Mouse (Mus musculus) forebrain, embryonic 16.5 days (tissue): ENCODE results near the gene Gtf3c4. TPM values are rescaled to one million over a fixed set of nuclear protein-coding genes. Genes with fewer than 3 reads are reported as not detected.

ENCODE experiments used
- ATAC-seq: fragments of 200-750 bp; cut with Nextera tagmentation; 2 replicates; pipeline ENCODE4 v1.8.0; 2017; ENCODE audit warnings: mild to moderate bottlenecking, moderate library complexity
- H3K27ac ChIP-seq: fragments of 300-500 bp; sonication (generic); 2 replicates; pipeline ENCODE4 v1.5.1; 2014; ENCODE audit warnings: low read length, control low read depth
- H3K27me3 ChIP-seq: fragments of 300-500 bp; sonication (generic); replicated peaks from 2 replicates; pipeline ENCODE4 v1.6.1; 2014; ENCODE audit warnings: low read length; ENCODE audit not compliant: control insufficient read depth, insufficient read depth
- H3K36me3 ChIP-seq: fragments of 300-500 bp; sonication (generic); 2 replicates; pipeline ENCODE4 v1.6.1; 2014; ENCODE audit not compliant: control insufficient read depth, insufficient read depth
- H3K4me1 ChIP-seq: fragments of 300-500 bp; sonication (generic); replicated peaks from 2 replicates; pipeline ENCODE4 v1.6.1; 2014; ENCODE audit warnings: low read length; ENCODE audit not compliant: control insufficient read depth, insufficient read depth
- H3K4me2 ChIP-seq: fragments of 300-500 bp; sonication (generic); 2 replicates; pipeline ENCODE4 v1.6.1; 2014; ENCODE audit warnings: mild to moderate bottlenecking, low read length, control low read depth
- H3K4me3 ChIP-seq: fragments of 300-500 bp; sonication (generic); replicated peaks from 2 replicates; pipeline ENCODE4 v1.5.1; 2014; ENCODE audit warnings: mild to moderate bottlenecking, low read length, control low read depth
- H3K9ac ChIP-seq: fragments of 300-500 bp; sonication (generic); replicated peaks from 2 replicates; pipeline ENCODE4 v1.6.1; 2014; ENCODE audit warnings: low read depth, low read length, control low read depth
- H3K9me3 ChIP-seq: fragments of 300-500 bp; sonication (generic); 2 replicates; pipeline ENCODE4 v1.6.1; 2016; ENCODE audit warnings: low read length; ENCODE audit not compliant: control insufficient read depth
- WGBS: fragments of 180-500 bp; shearing (Covaris S2); extraction: QIAGEN DNeasy Blood & Tissue Kit; methylation state at CpG from one replicate; pipeline ENCODE4 v1.1.7; 2014; 5-methylcytosine and 5-hydroxymethylcytosine counted together
- polyA plus RNA-seq: library from polyadenylated mRNA; unstranded; fragments of >200 nt; fragmentation: Nextera tagmentation; extraction: Ambion mirVana; gene quantifications from 2 replicates; pipeline ENCODE4 v1.2.1, GENCODE M21; 2015

Gene Gtf3c4
- polyA plus RNA-seq: 21.2 and 24.7 TPM in 2 replicates

GRCm38 (mm10) chr2:28840222-28840951 lies at the start of gene Gtf3c4, which contains the start of gene Ddx31:
Gene Gtf3c4 (minus strand): TSS chr2:28840360.
Gene Ddx31 (plus strand): TSS chr2:28840406.
- peak within 1 kb of the TSS; percentile 98 for H3K4me3 ChIP-seq
- peak within 1 kb of the TSS; percentile 92 for H3K9ac ChIP-seq
- ATAC-seq: peak; percentile 98
- H3K36me3 ChIP-seq: 0 out of 2 replicates have a peak, but pooled peaks cover 4% of the 10 kb centered on the region
- H3K4me2 ChIP-seq: peak within 1 kb of the TSS; percentile 99
- H3K4me1 ChIP-seq: peaks cover 35% of the 10 kb centered on the region
- under 1% methylated on average over 60 of the region's 63 CpGs for WGBS
- H3K27me3 ChIP-seq: no peaks in the 10 kb centered on the region
- peak within 1 kb of the TSS; percentile 72 for H3K27ac ChIP-seq
- no peaks in the 10 kb centered on the region for H3K9me3 ChIP-seq

GRCm38 (mm10) chr2:28884914-28885313 lies 44.8 kb upstream of the Gtf3c4 start:
- no peaks in the 10 kb centered on the region for H3K9me3 ChIP-seq

GRCm38 (mm10) chr2:28882826-28883485 lies 42.8 kb upstream of the Gtf3c4 start:
- H3K4me1 ChIP-seq: peaks cover 5% of the 10 kb centered on the region
- no peak overlapping the region for H3K4me2 ChIP-seq
- H3K27me3 ChIP-seq: no peaks in the 10 kb centered on the region
- no peak overlapping the region for H3K4me3 ChIP-seq
- WGBS: 50% methylated on average over 6 of the region's 6 CpGs
- ATAC-seq: no peak
- H3K9me3 ChIP-seq: no peaks in the 10 kb centered on the region
- no peak overlapping the region for H3K9ac ChIP-seq
- no peak overlapping the region for H3K27ac ChIP-seq
- H3K36me3 ChIP-seq: peaks cover 11% of the 10 kb centered on the region; the same call in 1 of the 2 replicates

More at GRCm38 (mm10) chr2:28884914-28885313, 44.8 kb upstream of the Gtf3c4 start:
- Histone ChIP-seq H3K27ac (no peak overlapping the region), H3K27me3 (no peaks in the 10 kb centered on the region), H3K4me3 (no peak overlapping the region), H3K4me2 (no peak overlapping the region), H3K36me3 (peaks cover 8% of the 10 kb centered on the region; the same call in 1 of the 2 replicates), H3K4me1 (peaks cover 5% of the 10 kb centered on the region), H3K9ac (no peak overlapping the region)
- WGBS: 26% methylated on average over 4 of the region's 4 CpGs
- ATAC-seq: no peak

DNA sequence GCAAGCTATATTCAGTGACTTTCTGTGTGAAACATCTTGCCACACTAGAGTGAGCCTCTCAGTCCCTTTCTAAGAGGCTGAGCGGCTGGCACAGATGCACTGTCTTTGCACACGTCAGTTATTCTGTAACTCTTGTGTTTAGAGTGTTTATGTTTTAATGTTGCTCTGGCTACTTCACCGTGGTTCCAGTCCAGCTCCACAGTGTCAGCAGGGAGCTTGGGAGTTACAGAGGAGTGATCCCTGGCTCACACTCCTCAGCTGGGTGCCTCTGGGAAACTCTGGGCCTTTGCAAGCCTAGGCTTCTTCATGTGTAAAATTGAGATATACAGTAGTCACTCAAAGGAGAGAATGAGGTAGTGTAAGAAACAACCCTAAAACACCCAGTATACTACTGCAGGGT lies 41.9 kb upstream of the Gtf3c4 start:
- ATAC-seq: no peak
- peaks cover 5% of the 10 kb centered on the region for H3K4me1 ChIP-seq
- H3K27me3 ChIP-seq: no peaks in the 10 kb centered on the region
- no peak overlapping the region for H3K27ac ChIP-seq
- H3K36me3 ChIP-seq: peaks cover 10% of the 10 kb centered on the region; the same call in 1 of the 2 replicates
- 87% methylated on average over 3 of the region's 3 CpGs for WGBS
- no peak overlapping the region for H3K9ac ChIP-seq
- no peaks in the 10 kb centered on the region for H3K9me3 ChIP-seq
- no peak overlapping the region for H3K4me2 ChIP-seq
- H3K4me3 ChIP-seq: no peak overlapping the region

DNA sequence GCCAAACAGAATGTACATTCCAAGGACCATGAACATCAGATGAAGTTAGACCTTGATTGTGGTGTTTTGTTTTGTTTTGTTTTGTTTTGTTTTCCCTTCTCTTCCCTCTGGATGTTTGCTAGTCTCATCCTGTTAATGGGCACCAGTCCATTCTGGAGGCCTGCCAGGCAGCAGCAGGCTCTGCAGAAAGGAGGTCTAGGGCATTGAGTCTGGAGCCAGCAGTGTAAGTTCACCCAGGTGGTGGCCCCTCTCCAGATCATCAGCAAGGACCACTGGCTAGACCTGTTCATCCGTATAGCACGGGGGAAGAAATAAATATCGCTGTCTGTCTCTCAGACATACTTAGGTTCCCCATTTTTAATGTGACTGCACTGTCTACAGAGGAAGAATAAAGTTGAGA lies 41.1 kb upstream of the Gtf3c4 start:
- no peak overlapping the region for H3K9ac ChIP-seq
- H3K4me2 ChIP-seq: no peak overlapping the region
- no peak overlapping the region for H3K27ac ChIP-seq
- WGBS: 83% methylated on average over 3 of the region's 3 CpGs
- H3K36me3 ChIP-seq: peaks cover 8% of the 10 kb centered on the region
- H3K4me3 ChIP-seq: no peak overlapping the region
- no peaks in the 10 kb centered on the region for H3K9me3 ChIP-seq
- H3K27me3 ChIP-seq: no peaks in the 10 kb centered on the region
- ATAC-seq: no peak
- H3K4me1 ChIP-seq: peaks cover 5% of the 10 kb centered on the region

DNA sequence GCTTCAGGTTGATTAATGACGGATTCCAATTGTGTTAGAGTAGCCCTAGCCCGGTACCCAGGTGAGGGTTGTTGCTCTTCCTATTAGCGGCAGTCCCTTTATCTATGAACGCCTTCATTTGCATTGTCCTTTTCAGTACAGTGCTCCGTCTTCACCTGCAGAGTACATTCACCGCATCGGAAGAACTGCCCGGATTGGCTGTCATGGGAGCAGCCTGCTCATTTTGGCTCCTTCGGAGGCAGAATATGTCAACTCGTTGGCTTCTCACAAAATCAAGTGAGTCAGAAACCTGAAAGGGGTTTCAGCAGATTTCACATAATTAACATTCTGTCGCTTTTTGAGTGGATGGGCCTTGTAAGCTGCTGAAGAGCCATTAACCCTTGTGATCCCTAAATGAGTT lies 35.4 kb upstream of the Gtf3c4 start:
- H3K36me3 ChIP-seq: peaks cover 8% of the 10 kb centered on the region
- no peak overlapping the region for H3K9ac ChIP-seq
- no peaks in the 10 kb centered on the region for H3K27me3 ChIP-seq
- peak overlapping the region; percentile 34; the same call in 1 of the 2 replicates for H3K27ac ChIP-seq
- H3K9me3 ChIP-seq: no peaks in the 10 kb centered on the region
- 68% methylated on average over 11 of the region's 11 CpGs for WGBS
- H3K4me3 ChIP-seq: no peak overlapping the region
- no peak overlapping the region for H3K4me2 ChIP-seq
- 0 out of 2 replicates have a peak, but pooled peaks cover 2% of the 10 kb centered on the region for H3K4me1 ChIP-seq
- ATAC-seq: no peak

GRCm38 (mm10) chr2:28867495-28867894 lies 27.3 kb upstream of the Gtf3c4 start:
- WGBS: 51% methylated on average over 7 of the region's 7 CpGs
- Histone ChIP-seq H3K4me2 (no peak overlapping the region), H3K9me3 (no peaks in the 10 kb centered on the region), H3K4me3 (no peak overlapping the region), H3K36me3 (peaks cover 9% of the 10 kb centered on the region; the same call in 1 of the 2 replicates), H3K4me1 (peaks cover 13% of the 10 kb centered on the region), H3K27me3 (no peaks in the 10 kb centered on the region), H3K9ac (no peak overlapping the region), H3K27ac (peak overlapping the region; percentile 70)
- peak; percentile 89 for ATAC-seq

DNA sequence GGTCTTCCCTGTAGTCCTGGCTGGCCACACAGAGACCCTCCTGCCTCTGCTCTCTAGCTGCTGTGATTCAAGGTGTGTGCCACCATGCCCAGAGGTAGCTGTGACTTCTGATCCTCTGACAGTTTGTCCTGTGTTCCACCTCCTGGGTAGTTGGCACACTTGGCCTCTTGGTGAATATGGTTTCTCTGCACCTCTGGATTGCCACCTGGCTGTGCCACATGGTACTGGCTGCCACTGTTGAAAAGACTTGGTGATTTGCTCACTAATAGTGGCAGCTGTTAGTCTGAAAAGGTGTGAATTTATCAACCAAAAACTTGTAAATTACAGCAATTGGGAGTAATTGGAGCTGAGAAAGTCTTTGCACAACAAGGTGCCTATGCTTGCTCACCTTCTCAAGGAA lies 23.7 kb upstream of the Gtf3c4 start:
- Histone ChIP-seq H3K36me3 (peaks cover 17% of the 10 kb centered on the region), H3K9ac (no peak overlapping the region), H3K9me3 (no peaks in the 10 kb centered on the region), H3K27ac (no peak overlapping the region), H3K4me2 (no peak overlapping the region), H3K4me3 (no peak overlapping the region), H3K27me3 (no peaks in the 10 kb centered on the region), H3K4me1 (peaks cover 13% of the 10 kb centered on the region)
- ATAC-seq: no peak

- Histone ChIP-seq H3K9me3 (no peaks in the 10 kb centered on the region), H3K27me3 (no peaks in the 10 kb centered on the region), H3K4me1 (no peaks in the 10 kb centered on the region), H3K27ac (no peak overlapping the region), H3K36me3 (peaks cover 19% of the 10 kb centered on the region), H3K4me2 (no peak overlapping the region), H3K9ac (no peak overlapping the region), H3K4me3 (no peak overlapping the region)
- ATAC-seq: peak; percentile 40; the same call in 1 of the 2 replicates
- WGBS: 58% methylated on average over 8 of the region's 8 CpGs
Observed at GRCm38 (mm10) chr2:28860678-28861423, 20.7 kb upstream of the Gtf3c4 start.
